Mouse (Mus musculus) lung, postnatal 0 days (tissue): ENCODE results near the gene Cyp11a1. TPM values are rescaled to one million over a fixed set of nuclear protein-coding genes. Genes with fewer than 3 reads are reported as not detected.

Experiments used
- ATAC-seq: fragments of 200-750 bp; cut with Nextera tagmentation; 2 replicates; pipeline ENCODE4 v1.8.0; 2017; ENCODE audit warnings: moderate library complexity
- DNase-seq: peaks from one replicate; pipeline ENCODE4 v3.0.0-alpha.2; 2016; ENCODE audit warnings: low spot score
- H3K27ac ChIP-seq: fragments of 300-500 bp; sonication (generic); 2 replicates; pipeline ENCODE4 v1.5.1; 2014; ENCODE audit warnings: antibody characterized with exemption, mild to moderate bottlenecking, low read length, mixed read lengths
- H3K27me3 ChIP-seq: fragments of 300-500 bp; sonication (generic); replicated peaks from 2 replicates; pipeline ENCODE4 v1.6.1; 2014; ENCODE audit warnings: low read length, mixed read lengths; ENCODE audit not compliant: insufficient read depth
- H3K36me3 ChIP-seq: fragments of 300-500 bp; sonication (generic); 2 replicates; pipeline ENCODE4 v1.6.1; 2014; ENCODE audit warnings: low read length, mixed read lengths; ENCODE audit not compliant: insufficient read depth
- H3K4me1 ChIP-seq: fragments of 300-500 bp; sonication (generic); 2 replicates; pipeline ENCODE4 v1.6.1; 2014; ENCODE audit warnings: antibody characterized with exemption, low read depth, low read length, mixed read lengths; ENCODE audit not compliant: insufficient read depth
- H3K4me2 ChIP-seq: fragments of 300-500 bp; sonication (generic); replicated peaks from 2 replicates; pipeline ENCODE4 v1.6.1; 2014; ENCODE audit warnings: low read depth, mild to moderate bottlenecking, low read length, moderate library complexity, mixed read lengths
- H3K4me3 ChIP-seq: fragments of 300-500 bp; sonication (generic); 2 replicates; pipeline ENCODE4 v1.5.1; 2014; ENCODE audit warnings: low read depth, low read length
- H3K9ac ChIP-seq: fragments of 300-500 bp; sonication (generic); replicated peaks from 2 replicates; pipeline ENCODE4 v1.6.1; 2014; ENCODE audit warnings: low read depth, mild to moderate bottlenecking
- H3K9me3 ChIP-seq: fragments of 300-500 bp; sonication (generic); 2 replicates; pipeline ENCODE4 v1.6.1; 2016; ENCODE audit warnings: low read length, mixed read lengths
- CTCF ChIP-seq: IDR thresholded peaks from 2 replicates; pipeline ENCODE4 v1.5.1; 2016; ENCODE audit warnings: antibody characterized with exemption, mild to moderate bottlenecking
- EP300 ChIP-seq: IDR thresholded peaks from 2 replicates; pipeline ENCODE4 v1.6.1; 2016; ENCODE audit warnings: antibody characterized with exemption, mild to moderate bottlenecking, control low read depth
- WGBS: fragments of 180-500 bp; shearing (Covaris S2); extraction: QIAGEN DNeasy Blood & Tissue Kit; methylation state at CpG from one replicate; pipeline ENCODE4 v1.1.7; 2014; 5-methylcytosine and 5-hydroxymethylcytosine counted together
- polyA plus RNA-seq: library from polyadenylated mRNA; unstranded; fragments of >200 nt; fragmentation: Nextera tagmentation; extraction: Ambion mirVana; gene quantifications from 2 replicates; pipeline ENCODE4 v1.2.1, GENCODE M21; 2015

Cyp11a1 gene
- polyA plus RNA-seq, 1 experiment from 2014 or later = 1.2 TPM

DNA sequence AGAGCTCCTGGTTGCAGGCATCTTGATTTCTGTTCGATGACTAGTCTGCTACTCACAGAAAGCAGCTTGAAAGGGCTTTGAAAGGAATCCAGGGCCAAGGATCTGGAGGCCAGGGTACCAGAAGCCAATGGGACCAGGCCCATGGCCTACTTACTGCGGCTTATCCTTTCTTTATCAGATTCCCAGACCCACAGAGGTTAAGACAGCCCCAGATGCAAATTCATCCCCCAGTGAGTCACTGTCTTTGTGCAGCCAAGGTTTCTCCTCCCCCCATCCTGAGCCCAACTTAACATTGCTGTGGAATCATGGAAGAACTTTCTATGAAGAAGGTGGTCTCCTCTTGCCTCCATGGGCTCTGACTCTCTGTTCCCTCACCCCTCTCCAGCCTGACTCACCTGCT lies 6.3 kb downstream of the Cyp11a1 start:
- Histone ChIP-seq H3K9me3 (no peaks in the 10 kb centered on the region), H3K4me2 (no peak overlapping the region), H3K4me1 (no peaks in the 10 kb centered on the region), H3K27ac (no peak overlapping the region), H3K9ac (no peak overlapping the region), H3K27me3 (no peaks in the 10 kb centered on the region), H3K4me3 (no peak overlapping the region), H3K36me3 (no peaks in the 10 kb centered on the region)
- 69% methylated on average over 2 of the region's 2 CpGs for WGBS
- no peak for ATAC-seq
- no peak for DNase-seq
- TF ChIP-seq CTCF (no peak), EP300 (no peak)

DNA sequence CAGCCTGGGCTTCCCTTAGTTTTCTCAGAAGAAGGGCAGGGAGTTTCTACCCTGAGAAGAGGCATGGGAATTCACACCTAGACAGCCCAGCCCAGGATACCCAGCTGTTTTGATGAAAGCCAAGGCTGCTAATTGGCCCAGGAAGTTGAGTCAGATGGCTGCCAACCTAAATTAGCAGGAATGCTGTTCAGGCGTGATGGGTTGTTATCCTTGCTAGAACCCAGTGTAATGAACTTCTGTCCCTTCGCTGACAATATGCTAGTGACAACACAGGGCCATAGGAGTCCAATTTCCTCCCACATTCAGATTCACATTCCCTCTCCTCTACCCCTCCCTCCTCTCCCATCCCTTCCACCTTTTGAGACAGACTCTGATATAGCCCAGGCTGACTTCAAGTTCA lies 6.7 kb downstream of the Cyp11a1 start:
- 65% methylated on average over 2 of the region's 2 CpGs for WGBS
- no peak overlapping the region for H3K4me3 ChIP-seq
- no peaks in the 10 kb centered on the region for H3K36me3 ChIP-seq
- no peaks in the 10 kb centered on the region for H3K27me3 ChIP-seq
- H3K4me2 ChIP-seq = no peak overlapping the region
- no peaks in the 10 kb centered on the region for H3K9me3 ChIP-seq
- H3K9ac ChIP-seq = no peak overlapping the region
- no peak overlapping the region for H3K27ac ChIP-seq
- TF ChIP-seq EP300 (no peak), CTCF (no peak)
- DNase-seq (no peak), ATAC-seq (no peak)
- H3K4me1 ChIP-seq = no peaks in the 10 kb centered on the region

DNA sequence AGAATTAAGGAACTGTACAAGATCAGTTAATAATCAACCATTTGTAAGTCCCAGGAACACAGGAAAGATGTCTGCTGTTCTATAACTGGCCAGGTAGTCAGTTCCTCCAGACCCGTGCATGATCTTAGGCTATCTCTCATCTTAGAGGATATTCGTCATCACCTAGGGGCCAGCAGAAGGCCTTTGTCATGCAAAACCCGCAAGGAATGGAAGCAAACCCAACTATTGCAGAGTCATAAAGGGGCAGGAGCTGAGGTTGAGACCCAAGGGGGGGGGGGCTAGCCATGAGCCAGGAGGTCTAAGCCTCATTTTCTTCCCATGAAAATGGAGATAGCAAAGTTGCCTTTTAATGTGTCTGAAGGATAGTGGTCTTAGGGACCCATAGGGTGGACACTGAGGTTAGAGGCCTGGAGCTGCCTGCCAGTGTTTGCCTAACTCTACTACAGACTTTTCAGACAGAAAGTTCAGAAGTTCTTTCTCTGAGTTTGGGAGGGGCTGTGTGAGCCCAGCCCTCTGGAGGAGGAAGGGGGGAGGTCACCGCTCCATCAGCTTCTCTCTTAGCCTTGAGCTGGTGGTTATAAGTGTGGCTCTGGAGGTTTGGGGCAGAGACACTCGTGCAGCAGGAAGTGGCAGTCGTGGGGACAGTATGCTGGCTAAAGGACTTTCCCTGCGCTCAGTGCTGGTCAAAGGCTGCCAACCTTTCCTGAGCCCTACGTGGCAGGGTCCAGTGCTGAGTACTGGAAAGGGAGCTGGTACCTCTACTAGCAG lies 8.4 kb downstream of the Cyp11a1 start:
- TF ChIP-seq EP300 (no peak), CTCF (no peak)
- H3K9me3 ChIP-seq = no peaks in the 10 kb centered on the region
- no peak overlapping the region for H3K9ac ChIP-seq
- H3K4me1 ChIP-seq = no peaks in the 10 kb centered on the region
- H3K4me2 ChIP-seq = no peak overlapping the region
- no peak for DNase-seq
- no peak overlapping the region for H3K4me3 ChIP-seq
- no peak overlapping the region for H3K27ac ChIP-seq
- ATAC-seq = no peak
- 49% methylated on average over 8 of the region's 8 CpGs for WGBS
- no peaks in the 10 kb centered on the region for H3K36me3 ChIP-seq
- no peaks in the 10 kb centered on the region for H3K27me3 ChIP-seq

DNA sequence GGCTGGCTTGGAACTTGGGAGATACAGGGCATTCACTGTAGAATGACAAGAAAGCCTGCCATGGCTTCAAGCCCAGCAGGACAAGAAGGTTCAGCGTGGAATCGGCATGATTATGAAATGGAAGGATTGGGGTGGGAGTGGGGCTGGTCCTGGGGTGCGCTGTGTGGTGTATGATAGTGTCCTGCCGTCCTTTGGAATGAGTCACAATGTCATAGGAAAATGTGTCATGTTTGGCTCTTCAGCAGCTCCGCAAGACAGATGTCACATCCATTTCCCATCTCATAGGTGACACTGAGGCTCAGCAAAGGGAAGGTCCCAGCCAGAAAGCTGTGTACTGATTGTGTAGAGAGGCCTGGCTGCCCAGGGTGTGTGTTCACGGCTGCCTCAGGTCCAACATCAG lies 9.6 kb downstream of the Cyp11a1 start:
- Histone ChIP-seq H3K4me3 (no peak overlapping the region), H3K27me3 (no peaks in the 10 kb centered on the region), H3K9ac (no peak overlapping the region), H3K4me1 (no peaks in the 10 kb centered on the region), H3K36me3 (no peaks in the 10 kb centered on the region), H3K27ac (no peak overlapping the region), H3K9me3 (no peaks in the 10 kb centered on the region), H3K4me2 (no peak overlapping the region)
- 83% methylated on average over 6 of the region's 6 CpGs for WGBS
- no peak for DNase-seq
- TF ChIP-seq CTCF = no peak
- ATAC-seq = no peak

DNA sequence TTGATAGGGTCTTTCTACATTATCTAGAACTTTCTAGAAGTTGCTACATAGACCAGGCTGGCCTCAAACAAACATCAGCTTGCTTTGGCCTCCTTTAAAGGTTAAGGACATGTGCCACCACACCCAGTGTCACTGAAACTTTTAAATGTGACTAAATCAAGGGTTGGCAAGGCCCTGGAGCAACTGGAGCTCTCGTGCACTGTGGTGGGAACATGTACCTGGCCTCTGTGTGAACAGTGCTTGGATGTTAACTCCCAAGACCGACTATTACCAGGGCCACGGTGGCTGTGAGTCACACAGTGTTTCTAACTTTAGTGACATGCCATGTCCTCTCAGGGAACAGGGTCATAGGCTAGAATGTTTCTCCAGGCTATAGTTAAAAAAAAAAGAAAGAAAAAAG lies 10.8 kb downstream of the Cyp11a1 start:
- TF ChIP-seq CTCF (no peak), EP300 (no peak)
- H3K9me3 ChIP-seq = no peaks in the 10 kb centered on the region
- H3K9ac ChIP-seq = no peak overlapping the region
- 64% methylated on average over 3 of the region's 3 CpGs for WGBS
- H3K27me3 ChIP-seq = no peaks in the 10 kb centered on the region
- H3K36me3 ChIP-seq = no peaks in the 10 kb centered on the region
- H3K4me2 ChIP-seq = no peak overlapping the region
- ATAC-seq (no peak), DNase-seq (no peak)
- no peak overlapping the region for H3K4me3 ChIP-seq
- no peak overlapping the region for H3K27ac ChIP-seq
- H3K4me1 ChIP-seq = no peaks in the 10 kb centered on the region

DNA sequence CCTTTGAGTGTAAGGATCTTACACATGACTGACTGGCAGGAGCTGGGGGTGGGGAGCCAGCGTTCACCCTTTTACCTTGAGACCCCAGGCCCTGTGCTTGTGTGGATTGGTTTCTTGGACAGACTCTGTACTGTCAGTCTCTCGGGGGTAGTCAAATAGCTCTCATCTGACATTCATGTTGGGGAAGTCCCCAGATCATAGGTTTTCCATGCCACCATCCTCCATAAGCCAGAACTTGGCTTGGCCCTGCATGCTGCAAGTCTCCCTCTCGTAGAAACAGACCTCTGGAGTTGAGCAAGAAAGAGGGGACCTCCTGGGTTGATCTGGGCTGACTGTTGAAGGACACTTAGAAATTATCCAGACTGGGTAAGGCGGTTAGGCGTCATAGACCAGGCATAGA lies 12.2 kb downstream of the Cyp11a1 start:
- TF ChIP-seq CTCF (no peak), EP300 (no peak)
- H3K9me3 ChIP-seq = no peaks in the 10 kb centered on the region
- DNase-seq = no peak

DNA sequence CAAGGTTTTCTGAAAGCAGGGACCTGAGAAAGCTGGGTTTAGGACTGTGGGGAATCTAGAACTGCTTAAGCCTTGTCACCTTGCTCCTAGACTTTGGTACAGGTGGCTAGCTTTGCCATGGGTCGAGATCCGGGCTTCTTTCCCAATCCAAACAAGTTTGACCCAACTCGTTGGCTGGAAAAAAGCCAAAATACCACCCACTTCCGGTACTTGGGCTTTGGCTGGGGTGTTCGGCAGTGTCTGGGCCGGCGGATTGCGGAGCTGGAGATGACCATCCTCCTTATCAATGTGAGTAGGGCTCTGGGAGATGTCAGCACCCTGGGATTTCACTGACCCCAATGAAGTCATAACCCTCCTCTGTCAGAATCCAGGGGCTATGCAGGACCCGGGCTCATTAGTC lies 19.8 kb downstream of the Cyp11a1 start:
- TF ChIP-seq CTCF (no peak), EP300 (no peak)
- no peak overlapping the region for H3K27ac ChIP-seq
- H3K9ac ChIP-seq = no peak overlapping the region
- H3K27me3 ChIP-seq = no peaks in the 10 kb centered on the region
- DNase-seq (no peak), ATAC-seq (no peak)
- 71% methylated on average over 9 of the region's 9 CpGs for WGBS
- H3K4me3 ChIP-seq = no peak overlapping the region
- H3K4me2 ChIP-seq = no peak overlapping the region
- H3K9me3 ChIP-seq = no peaks in the 10 kb centered on the region
- H3K36me3 ChIP-seq = no peaks in the 10 kb centered on the region
- no peaks in the 10 kb centered on the region for H3K4me1 ChIP-seq

More for the DNA sequence above, 12.2 kb downstream of the Cyp11a1 start:
- no peak overlapping the region for H3K4me2 ChIP-seq
- H3K9ac ChIP-seq = no peak overlapping the region
- no peak overlapping the region for H3K27ac ChIP-seq
- H3K27me3 ChIP-seq = no peaks in the 10 kb centered on the region
- no peak overlapping the region for H3K4me3 ChIP-seq
- ATAC-seq = no peak
- H3K36me3 ChIP-seq = no peaks in the 10 kb centered on the region
- 78% methylated on average over 5 of the region's 5 CpGs for WGBS
- no peaks in the 10 kb centered on the region for H3K4me1 ChIP-seq
